Mouse (Mus musculus) erythroblast, embryonic 14.5 days (primary cell): Measurements from ENCODE around the gene Cops4.

Experiments
- GATA1 ChIP-seq: IDR thresholded peaks from 2 replicates; pipeline ENCODE4 v1.6.1; 2012; ENCODE audit warnings: low read length, inconsistent platforms, mixed read lengths
- TAL1 ChIP-seq: IDR thresholded peaks from 3 replicates; pipeline ENCODE4 v1.6.1; 2012; ENCODE audit warnings: low read length, inconsistent platforms, mixed read lengths

DNA sequence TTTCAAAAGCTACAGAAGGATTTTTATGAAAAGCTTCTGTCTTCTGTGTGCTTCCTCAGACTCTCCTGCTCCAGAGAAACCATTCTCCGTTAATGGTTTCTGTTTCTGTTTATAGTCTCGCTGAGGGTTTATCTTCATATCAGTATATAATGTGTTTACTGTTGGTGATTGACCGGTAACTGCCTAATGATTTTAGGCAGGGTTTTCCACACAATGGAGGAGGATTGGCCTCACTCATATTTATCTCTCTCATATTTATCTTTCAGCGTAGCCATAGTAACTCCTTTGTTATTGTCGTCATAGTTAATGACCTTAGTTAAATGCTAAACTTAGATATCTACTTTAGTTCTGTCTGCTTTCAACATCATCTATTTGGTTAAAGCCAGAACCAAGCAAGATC, 72.4 kb downstream of the Cops4 start:
- TF ChIP-seq GATA1 = no peak
- no peak for TF ChIP-seq TAL1
